Mouse (Mus musculus) megakaryocyte, embryonic 14.5 days (primary cell): ENCODE results near the gene Lrrc66.

Experiments
- FLI1 ChIP-seq: IDR thresholded peaks from 2 replicates; pipeline ENCODE4 v1.6.1; 2012; ENCODE audit warnings: low read length, inconsistent platforms, mixed read lengths
- GATA1 ChIP-seq: IDR thresholded peaks from 3 replicates; pipeline ENCODE4 v1.6.1; 2012; ENCODE audit warnings: mixed read lengths, low read length, inconsistent platforms, borderline replicate concordance

- TF ChIP-seq GATA1 (no peak; the same call in 2 of the 3 replicates), FLI1 (no peak)
Observed at GRCm38 (mm10) chr5:73630141-73630540, 2.2 kb downstream of the Lrrc66 start.
